Mouse (Mus musculus) heart, adult 11 months (tissue): Measurements from ENCODE around the gene Dhrs3.

Source experiments
- DNase-seq: peaks from one replicate; pipeline ENCODE4 v3.0.0; 2022

The Dhrs3 gene

DNA sequence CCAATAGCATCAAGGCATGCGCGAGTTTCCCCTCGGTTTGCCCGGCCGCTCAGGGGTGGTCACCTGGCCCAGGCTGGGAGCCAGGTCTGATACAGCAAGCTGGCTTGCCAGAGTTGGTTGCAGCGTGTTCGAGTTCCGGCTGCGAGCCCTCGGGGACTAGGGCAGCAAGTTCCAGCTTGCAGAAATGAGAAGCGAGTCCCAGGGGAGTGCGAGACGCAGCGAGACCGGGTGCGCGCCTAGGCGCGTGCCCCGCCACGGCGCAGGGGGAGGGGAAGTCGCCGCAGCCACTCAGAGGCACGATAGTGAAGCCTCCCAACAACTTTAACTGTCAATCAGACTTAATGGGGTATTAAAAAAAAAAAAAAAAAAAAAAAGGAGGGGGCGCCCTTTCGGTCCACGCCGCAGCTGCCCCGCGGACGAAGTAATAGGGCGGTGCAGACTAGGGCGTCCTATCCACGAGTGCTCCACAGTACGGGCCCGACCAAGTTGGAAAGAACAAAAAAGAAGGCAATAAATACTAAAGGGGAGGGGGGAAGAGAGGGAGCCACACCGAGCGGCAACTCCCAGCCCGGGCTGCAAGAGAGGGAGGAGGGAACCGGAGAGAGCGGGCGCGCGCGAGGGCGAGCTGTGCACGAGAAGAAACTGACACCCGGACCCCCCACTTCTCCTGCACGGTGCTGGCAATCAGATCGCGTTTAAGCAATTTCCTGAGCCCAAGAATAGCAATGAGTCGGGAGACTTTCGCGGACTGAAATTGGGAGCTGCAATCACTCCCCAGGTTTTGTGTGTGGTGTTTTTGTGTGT, at the start of gene Dhrs3:
Gene Dhrs3, plus strand, starts transcription at position 695 of the 804 bp plus-strand sequence.
- DNase-seq: peak; percentile 99

DNA sequence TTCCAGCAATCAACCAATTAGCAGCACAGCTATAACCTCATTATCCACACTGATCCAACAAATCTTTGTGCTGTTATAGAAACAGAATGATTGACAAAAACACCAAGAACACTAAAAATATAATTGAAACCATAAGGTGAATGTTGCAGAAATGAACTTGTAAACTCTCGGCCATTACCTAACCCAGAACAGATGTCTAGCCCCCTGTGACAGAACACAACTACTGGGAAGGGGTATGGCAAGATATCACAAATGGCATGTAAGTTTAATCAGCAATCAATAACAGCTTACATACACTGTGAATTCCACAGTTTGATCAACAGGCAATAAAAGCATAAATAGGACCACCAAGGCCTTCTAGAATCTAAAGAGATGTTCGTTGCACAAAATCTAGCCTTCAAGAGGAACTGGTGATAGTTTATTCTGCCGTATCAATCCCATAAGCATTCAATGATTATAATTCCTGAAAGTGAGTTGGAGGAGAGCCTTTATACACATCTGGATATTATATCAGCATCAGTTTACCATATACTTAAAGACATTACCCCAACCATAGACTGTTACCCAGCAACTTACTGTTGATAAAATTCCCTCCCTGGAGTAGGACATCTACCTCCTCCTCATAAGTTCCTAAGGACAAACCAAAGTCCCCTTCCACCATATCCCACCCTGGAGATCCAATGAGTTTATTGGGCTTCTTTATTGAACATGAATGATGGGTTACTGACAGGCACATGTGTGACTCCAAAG, 30.7 kb upstream of the Dhrs3 start:
- no peak for DNase-seq

DNA sequence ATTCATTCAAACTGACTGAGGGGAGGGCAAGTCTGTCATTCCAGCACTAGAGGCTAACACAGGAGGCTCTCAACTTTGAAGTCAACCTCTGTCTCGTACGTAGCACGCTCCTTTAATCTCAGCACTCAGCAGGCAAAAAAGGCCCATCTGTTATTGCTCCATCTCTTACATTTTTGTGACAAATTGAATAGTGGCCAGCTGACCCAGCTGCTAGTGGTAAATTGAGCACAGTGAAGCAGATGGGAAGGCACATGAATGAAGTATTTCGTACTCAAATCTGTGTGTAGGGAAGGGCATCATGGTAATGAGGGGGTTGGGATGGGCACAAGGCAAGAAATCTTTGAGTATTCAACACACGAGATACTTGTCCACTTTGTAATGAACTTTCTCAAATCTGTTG, 24.7 kb upstream of the Dhrs3 start:
- DNase-seq: no peak

DNA sequence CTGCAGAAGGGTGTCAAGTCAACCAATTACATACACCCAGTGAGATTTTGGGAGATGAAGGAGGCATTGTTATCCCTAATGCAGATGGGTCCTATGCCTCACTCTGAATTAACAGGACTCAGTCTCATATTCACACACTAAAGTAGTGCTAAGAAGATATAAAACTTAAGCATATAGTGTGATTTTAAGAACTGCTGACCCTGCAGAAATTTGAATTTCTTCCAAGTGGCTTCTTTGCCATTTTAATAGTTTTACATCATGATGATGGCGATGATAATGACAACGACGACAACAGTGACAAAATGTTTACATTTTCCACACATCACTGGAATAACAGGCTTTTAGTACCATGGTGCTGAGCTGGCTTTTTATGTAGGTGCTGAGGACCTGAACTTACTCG, 24.0 kb upstream of the Dhrs3 start:
- DNase-seq: no peak

DNA sequence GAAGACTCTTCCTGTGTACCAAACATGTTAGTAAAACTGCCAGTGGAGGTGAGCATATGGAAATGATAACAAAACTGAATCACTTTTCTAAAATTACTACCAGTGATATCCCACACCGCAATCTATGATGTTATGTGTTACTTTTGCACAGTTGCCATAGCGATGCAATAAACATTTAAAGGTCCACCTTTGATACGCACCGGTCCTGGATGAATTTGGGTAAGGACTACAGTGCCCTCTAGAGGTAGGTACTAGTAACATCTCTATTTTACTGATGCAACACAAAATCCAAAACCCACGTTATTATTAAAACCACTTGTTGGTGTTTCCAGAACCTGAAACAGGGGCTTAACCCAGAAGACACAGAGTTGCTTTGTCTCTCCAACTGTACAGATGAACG, 19.7 kb upstream of the Dhrs3 start:
- no peak for DNase-seq

DNA sequence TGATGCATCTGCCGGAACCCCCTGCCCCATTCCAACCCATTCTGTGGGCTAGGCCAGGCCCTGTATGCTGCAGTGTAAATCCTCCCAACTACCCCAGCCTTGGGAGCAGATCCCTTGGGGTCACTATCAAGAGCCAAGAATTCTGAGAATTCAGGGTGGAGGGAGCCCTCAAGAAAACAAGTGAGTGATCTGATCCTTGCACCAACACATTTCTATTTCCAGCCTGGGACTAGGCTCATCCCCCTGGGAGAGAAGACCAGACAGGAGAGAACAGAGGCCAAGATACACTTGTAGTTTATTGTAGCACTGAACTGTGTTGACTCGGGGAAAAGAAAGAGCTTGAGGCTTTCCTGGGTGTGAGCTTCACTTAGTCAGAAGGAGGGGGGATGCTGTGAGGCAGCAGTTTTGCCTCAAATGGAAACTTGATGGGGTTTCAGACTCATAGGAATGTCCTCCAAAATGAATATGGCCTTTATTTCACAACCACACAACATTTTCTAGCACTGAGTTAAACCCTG, 17.0 kb upstream of the Dhrs3 start:
- peak; percentile 95 for DNase-seq

DNA sequence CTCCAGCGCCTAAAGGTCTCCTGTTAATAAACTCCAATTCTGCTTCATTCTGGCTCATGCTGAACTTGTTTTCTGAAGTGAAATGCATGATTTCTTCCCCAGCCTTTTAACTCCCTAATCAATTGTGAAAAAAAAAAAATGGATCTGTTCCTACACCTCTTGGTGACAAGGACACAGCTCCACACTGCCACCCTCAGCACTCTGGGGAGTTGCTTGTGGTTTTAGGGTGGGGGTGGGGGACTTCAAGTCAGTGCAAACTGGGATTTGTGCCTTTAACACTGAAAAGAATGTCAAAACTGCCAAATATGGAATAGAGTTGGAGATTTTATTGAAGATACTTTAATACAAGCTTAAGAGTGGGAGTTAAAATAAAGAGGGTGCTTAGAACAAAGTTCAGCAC, 13.1 kb upstream of the Dhrs3 start:
- DNase-seq: peak; percentile 56

DNA sequence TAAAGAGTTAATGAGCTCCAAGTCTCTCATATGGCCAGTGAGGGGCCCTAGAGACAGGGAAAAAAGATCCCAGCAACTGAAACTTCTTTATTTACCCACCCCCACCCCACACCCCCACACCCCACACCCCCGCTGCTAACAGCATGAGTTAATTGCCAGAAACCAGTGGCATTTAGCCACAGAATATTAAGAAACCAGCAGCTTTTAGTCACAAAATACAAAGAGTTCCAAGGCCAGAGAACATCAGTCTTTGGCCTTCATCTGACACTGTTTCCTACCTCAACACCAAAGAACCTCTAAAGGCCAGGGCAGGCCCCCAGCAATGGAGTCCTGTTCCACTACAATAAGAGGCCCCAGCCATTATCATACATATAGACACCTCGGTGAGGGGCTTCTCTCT, 11.3 kb upstream of the Dhrs3 start:
- peak; percentile 90 for DNase-seq

DNA sequence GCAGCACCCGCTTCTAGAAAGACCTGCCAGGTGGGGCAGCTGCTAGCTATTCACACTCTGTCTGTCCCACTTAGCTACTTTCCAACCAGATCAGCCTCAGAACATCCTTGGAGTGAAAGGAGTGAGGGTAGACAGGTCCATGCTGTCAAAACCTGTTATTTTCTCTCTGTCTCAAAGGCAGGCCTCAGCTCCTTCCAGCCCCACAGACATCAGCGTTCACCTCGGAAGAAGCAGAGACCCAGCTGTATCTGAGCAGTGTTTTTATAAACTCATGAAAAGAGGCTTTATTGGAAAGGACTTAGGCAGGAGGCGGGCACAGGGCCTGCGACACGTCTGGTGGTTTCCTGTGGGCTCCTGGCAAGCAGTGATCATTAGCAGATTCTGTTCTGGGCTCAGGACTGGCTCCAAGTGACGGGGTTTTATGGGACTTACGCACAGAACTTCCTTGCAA, 9.7 kb upstream of the Dhrs3 start:
- DNase-seq: peak; percentile 90

DNA sequence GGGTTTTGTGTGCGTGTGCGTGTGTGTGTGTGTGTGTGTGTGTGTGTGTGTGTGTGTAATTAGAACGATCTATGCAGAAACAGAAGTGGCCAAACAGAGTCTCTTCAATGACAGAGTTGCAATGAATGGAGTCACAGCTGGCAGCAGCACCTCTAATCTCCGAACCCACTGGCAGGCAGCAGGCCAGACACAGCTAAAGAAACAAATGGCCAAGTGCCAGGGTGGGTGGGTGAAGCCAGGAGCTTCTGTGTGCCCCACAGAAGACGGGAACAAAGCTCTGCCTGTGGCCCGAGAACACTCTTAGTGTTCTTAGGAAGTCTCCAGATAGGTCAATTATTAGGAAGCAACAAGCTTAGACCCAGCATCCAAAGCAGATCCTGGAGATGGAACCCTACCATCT, 6.2 kb upstream of the Dhrs3 start:
- peak; percentile 76 for DNase-seq

DNA sequence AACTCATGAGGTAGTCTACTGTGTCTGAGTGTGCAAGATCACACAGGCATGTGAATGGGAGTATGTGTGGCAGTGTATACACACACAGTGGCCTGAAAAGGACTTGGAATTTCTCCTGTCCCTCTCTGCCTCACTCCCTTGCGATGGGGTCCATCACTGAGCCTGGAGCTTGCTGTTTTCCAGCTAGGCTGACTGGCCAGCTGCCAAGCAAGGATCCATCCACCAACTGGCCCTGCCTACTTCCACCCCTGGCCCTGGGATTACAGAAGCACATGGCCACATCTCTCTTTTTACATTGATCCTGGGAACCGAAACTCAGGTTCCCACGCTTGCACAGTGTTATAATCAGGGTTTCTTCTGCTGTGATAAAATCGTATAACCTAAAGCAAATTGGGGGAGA, 3.9 kb upstream of the Dhrs3 start:
- no peak for DNase-seq

DNA sequence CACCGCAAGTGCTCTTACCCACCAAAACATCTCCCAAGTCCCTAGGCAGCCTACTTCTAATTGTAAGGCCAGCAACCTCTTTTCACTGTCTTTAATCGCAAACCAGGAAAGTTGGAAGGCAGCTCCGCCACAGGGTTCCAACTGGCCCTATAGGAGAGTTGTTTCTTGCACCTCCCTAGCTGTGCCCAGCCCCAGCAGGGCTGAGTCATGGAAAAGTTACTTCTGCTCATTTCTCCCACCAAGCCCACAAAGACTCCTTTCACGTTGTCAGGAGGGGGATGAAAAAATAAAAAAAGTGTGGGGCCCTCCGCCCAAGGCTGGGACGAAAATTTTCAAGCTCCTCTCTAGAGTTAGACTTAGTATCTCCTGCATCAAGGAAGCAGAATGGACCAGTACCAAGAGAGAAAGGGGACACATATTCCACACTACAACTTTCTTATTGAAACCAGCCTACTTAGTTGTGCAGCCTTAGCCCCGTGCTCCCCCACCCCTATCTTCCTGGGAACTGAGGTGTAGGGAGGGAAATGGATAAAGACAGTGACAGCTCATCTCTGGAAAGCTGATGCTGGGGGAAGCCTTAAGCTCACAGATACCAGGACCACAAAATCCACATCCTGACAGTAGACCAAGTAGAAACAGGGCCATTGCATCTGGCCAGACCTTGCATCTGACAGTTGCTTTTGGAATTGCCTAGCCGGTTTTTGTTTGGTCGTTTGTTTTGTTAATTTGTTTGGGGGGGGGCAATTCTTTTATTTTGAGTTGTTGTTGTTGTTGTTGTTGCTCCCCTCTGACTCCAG, 2.9 kb upstream of the Dhrs3 start:
- no peak for DNase-seq

DNA sequence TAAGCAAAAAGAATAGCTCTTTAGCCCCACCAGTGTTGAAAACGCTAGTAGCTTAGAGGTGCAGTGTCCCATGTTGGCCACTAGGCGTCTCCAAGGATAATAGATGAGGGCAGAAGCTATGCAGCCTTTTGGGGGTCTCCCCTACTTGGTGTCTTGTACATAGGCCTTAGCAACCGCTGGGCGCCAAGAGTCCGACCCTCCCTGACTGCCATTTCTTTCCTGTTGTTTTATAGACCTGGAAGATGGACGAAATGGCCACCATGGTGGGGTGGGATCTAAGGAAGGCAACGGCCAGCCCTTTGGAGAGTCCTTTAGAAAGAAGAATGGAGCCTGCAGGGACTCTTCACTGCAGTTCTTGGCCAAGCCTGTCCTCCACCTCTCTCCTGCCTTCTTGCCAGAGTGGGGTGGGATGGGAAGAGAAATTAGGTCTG, 1.9 kb upstream of the Dhrs3 start:
- DNase-seq: peak; percentile 97

DNA sequence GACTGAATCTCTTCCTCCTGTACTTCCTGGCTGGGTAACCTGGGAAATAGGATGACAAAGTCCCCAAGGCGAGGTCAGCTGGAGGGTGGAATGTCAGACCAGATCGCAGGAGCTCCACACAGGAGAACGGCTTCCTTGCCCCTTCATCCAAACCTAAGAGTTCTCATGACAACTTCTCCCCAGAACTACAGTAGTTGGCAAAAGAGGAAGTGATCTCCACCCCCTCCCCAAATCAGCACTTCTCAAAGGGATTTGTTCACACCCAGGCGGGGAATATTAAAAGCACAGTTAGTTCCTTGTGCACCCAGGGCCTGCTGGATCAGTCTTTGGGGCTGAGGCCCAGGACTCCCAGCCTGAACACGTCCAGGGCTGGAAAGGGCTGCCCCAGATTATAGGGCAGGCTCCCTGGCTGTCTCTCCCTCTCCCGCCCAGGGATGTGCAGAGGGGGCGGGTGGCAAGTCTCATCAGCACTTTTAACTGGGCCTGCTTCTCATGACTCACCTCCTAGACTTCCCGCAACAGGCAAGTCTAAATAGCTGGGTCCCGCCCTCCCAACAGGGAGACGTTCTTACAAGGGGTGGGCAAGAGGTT, 1.4 kb upstream of the Dhrs3 start:
- peak; percentile 98 for DNase-seq

DNA sequence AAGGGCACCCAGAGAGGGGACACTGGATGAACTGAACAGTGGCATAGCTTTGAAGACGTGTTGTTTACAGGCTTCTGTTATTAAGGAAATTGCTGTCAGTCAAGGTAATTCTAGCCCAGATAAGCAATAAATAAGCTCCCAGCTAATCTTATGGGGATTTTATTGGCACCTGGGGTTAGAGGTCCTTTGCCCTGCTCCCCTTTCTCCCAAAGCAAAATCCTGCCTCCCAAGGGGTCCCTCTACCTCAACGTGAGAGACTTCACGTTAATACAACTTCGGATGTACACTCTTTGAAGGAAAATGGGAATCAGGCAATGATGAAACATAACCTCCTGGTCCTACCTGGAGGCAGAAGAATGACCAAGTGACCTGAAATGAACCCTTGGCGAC, 889 bp upstream of the Dhrs3 start:
- peak; percentile 89 for DNase-seq

DNA sequence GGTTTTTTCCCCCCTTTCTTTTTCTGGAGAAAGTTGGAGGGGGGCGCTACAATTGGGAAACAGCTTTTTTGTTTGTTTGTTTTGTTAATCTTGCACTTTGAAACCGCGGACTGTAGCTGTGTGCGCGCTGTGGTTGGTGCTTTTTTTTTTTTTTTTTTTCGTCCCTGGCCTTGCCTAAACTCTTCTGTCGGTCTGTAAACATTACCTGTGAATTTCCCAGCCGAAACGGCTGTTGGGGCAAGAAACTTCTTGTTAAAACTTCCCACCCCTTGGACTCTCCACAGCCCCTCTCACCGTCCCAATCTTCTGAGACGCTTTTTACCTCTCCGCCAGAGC, 278 bp downstream of the Dhrs3 start:
- DNase-seq: no peak

DNA sequence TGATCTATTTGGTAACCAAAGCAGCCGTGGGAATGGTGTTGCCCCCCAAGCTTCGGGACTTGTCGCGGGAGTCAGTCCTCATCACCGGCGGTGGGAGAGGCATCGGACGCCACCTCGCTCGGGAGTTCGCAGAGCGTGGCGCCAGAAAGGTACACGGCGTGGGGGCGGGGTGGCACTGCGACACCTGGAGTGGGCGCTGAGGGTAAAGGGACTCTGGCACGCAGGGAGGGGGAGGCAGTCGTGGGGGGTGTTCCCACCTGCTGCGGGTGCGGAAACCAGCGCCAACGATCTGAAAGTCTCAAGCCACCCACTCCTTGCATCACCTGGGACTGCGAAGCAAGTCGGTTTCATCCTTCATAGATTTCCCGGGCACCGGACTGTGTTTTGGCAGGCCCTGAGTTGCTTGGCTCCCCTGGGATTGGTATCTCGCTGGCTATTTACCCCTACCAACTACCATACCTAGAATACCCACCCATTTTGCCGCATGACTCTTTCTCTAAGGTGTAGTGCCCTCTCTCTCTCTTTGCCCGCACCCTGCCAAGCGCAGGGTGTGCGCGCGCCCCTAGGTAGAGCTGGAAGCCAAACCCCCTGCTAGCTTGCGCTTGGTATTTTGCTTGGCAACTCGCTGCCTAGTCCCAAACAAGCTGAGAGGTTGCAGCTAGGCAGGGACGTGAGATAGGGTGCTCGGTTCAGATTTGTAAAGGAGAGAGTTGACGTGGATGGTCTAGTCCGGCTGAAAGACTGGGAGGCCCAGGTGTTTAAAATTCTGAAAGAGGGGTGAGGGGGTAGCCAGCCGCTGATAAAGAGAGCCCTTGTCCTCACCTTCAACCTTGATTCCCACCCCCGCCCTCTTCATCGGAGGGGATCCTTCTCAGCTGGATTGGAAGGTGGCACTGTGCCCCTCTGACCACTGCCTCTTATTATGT, 1.2 kb downstream of the Dhrs3 start:
- peak; percentile 98 for DNase-seq

DNA sequence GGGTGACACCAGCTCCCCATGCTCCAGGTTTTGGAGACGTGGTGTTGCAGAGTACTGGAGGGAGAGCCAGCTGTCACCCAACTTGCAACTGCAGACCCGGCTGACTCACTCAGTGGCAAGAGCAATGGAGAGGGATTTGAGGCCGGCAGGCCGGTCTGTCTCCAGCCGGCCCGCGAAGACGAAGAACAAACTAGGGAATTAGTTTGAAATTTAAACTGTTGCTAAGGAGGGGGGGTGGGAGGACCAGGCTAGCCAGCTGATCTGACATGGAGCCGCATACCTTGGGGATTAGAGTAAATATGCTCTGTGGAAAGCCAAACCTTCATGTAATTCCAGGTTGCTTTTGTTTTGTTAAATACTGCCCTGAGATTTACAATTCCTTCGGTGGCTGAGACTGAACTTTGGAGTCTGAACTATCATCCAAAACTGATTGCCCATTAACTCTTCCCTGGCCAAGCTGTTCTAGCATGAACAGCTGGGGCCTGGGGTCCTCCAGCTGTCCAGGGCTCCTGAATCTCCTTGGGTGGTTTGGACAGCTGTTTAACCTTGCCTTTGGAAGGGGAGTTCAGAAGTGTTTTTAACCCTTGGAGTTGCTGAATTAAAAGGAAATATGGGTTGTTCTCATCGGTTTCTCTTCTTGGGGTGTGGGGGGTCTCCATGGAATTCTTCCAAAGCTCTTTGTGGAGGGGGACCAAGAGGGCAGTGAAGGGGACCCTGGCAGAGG, 2.0 kb downstream of the Dhrs3 start:
- DNase-seq: peak; percentile 97

DNA sequence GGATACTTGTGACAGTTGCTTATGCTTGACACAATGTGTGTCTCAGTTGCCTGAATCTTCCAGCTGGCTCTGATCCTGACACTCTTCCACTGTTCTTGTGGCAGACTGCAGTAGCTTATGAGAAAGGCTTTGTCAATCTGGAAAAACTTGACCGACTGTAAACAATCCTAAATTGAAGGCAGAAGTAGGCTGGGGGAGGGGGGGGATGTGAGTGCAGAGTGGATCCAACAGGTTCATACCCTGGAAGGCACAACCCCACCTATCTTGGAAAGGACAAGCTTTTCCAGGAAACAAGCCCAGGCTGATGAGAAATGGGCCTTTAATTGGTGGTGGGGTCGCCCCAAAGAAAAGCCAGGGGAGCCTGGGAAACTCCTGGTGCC, 2.6 kb downstream of the Dhrs3 start:
- DNase-seq: peak; percentile 93

DNA sequence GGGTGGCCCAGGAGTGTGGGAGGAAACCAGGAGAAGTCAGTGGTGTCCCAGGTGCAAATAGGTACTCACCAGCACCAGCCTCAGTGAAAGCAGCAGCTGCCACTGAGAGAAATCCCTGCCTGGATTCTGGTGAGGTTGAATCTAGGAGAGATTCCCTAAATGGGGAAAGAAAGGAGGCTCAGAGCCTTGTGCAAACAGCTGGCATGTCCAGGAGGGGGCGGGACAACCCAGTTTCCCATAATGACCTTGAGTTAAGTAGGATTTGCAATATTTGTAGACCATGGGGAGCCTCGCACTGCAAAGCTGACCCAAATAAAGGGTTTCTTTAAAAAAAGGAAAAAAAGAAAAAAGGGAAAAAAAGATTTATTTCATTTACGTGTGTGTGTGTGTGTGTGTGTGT, 3.7 kb downstream of the Dhrs3 start:
- peak; percentile 97 for DNase-seq

DNA sequence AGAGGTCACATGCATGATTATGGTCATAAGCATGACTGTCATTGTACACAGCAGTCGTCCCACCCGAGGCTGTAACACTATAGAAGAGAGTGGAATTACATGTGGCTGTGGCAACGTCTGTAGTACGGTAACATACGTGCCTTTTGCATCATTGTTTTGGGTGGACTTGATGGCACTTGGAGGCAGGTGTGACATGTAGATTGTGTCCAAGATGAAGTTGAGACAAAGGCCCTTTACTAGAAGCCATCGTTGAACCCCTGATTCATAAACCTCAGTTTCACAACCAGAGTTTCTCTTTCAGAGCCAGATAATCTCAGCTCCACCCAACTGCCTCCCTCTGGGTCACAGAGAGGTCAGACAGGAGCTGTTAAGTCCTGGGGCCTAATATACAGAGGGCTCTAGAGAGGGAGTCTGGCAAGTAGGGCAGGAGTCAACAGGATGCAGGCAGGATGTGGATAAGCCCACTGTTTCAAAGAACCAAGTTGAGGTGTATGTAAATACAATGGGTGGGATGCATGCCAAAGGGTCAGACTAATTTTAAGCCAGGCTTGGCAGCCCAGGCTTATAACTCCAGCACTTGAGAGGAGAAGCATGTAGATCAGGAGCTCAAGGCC, 5.5 kb downstream of the Dhrs3 start:
- DNase-seq: peak; percentile 99
